Mouse (Mus musculus) limb, embryonic 15.5 days (tissue): ENCODE measurements around the gene Heatr4. TPM values are rescaled to one million over a fixed set of nuclear protein-coding genes. Genes with fewer than 3 reads are reported as not detected.

Experiments used
- ATAC-seq: fragments of 200-750 bp; cut with Nextera tagmentation; 2 replicates; pipeline ENCODE4 v1.8.0; 2017; ENCODE audit warnings: low read depth, moderate TSS enrichment; ENCODE audit not compliant: insufficient number of reproducible peaks, low FRiP score, low TSS enrichment
- H3K27ac ChIP-seq: fragments of 300-500 bp; sonication (generic); 2 replicates; pipeline ENCODE4 v1.5.1; 2015; ENCODE audit warnings: moderate library complexity, mild to moderate bottlenecking, inconsistent platforms
- H3K27me3 ChIP-seq: fragments of 300-500 bp; sonication (generic); 2 replicates; pipeline ENCODE4 v1.6.1; 2015; ENCODE audit warnings: inconsistent platforms
- H3K36me3 ChIP-seq: fragments of 300-500 bp; sonication (generic); 2 replicates; pipeline ENCODE4 v1.6.1; 2015; ENCODE audit warnings: inconsistent platforms
- H3K4me1 ChIP-seq: fragments of 300-500 bp; sonication (generic); 2 replicates; pipeline ENCODE4 v1.6.1; 2015; ENCODE audit warnings: inconsistent platforms
- H3K4me2 ChIP-seq: fragments of 300-500 bp; sonication (generic); 2 replicates; pipeline ENCODE4 v1.6.1; 2015; ENCODE audit warnings: mild to moderate bottlenecking, inconsistent platforms
- H3K4me3 ChIP-seq: fragments of 300-500 bp; sonication (generic); 2 replicates; pipeline ENCODE4 v1.5.1; 2015; ENCODE audit warnings: mild to moderate bottlenecking, inconsistent platforms
- H3K9ac ChIP-seq: fragments of 300-500 bp; sonication (generic); 2 replicates; pipeline ENCODE4 v1.6.1; 2015; ENCODE audit warnings: inconsistent platforms
- H3K9me3 ChIP-seq: fragments of 300-500 bp; sonication (generic); 2 replicates; pipeline ENCODE4 v1.6.1; 2016; ENCODE audit warnings: inconsistent platforms
- WGBS: fragments of 180-500 bp; shearing (Covaris S2); methylation state at CpG from one replicate; pipeline ENCODE4 v1.1.7; 2015; 5-methylcytosine and 5-hydroxymethylcytosine counted together
- polyA plus RNA-seq: library from polyadenylated mRNA; unstranded; fragments of >200 nt; fragmentation: Nextera tagmentation; extraction: Ambion mirVana; gene quantifications from 2 replicates; pipeline ENCODE4 v1.2.1, GENCODE M21; 2015

Gene Heatr4
- polyA plus RNA-seq, 1 experiment from 2014 or later: not detected

DNA sequence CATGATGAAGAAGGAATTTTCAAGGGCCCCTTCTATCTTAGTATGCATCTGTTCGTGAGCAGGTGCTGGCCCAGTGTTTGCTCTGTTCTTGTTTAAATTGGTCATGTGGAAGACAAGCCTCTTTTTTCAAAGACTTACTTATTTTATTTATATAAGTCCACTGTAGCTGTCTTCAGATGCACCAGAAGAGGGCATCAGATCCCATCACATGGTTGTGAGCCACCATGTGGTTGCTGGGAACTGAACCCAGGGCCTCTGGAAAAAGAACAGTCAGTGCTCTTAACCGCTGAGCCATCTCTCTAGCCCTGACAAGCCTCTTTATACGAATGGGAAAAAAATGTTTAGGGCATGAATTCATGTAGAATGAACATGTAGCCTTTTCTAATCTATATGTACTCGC lies 4.7 kb upstream of the Heatr4 start:
- 95% methylated on average over 4 of the region's 4 CpGs for WGBS
- H3K4me2 ChIP-seq: no peak overlapping the region
- no peaks in the 10 kb centered on the region for H3K27me3 ChIP-seq
- no peak overlapping the region for H3K4me3 ChIP-seq
- no peak for ATAC-seq
- no peaks in the 10 kb centered on the region for H3K9me3 ChIP-seq
- H3K27ac ChIP-seq: no peak overlapping the region
- peaks cover 5% of the 10 kb centered on the region for H3K4me1 ChIP-seq
- H3K36me3 ChIP-seq: 0 out of 2 replicates have a peak, but pooled peaks cover 7% of the 10 kb centered on the region
- no peak overlapping the region for H3K9ac ChIP-seq

DNA sequence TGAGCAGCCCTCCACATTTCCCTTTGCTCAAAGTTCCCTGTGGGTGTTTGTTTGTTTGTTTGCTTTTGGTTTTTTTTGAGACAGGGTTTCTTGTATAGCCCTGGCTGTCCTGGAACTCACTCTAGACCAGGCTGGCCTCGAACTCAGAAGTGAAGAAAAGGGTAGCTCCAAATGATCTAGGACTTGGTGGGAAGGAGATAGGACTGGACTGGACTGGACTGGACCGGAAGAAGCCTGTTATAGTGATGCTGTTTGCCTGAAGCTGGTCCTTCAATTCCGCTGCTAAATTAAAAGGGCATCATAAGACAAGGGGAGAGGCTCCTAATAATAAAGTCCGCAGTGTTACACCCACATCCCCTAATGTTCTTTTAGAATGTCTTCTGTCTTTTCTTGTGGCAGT lies 3.8 kb upstream of the Heatr4 start:
- Histone ChIP-seq H3K4me3 (peak overlapping the region; percentile 67), H3K9ac (peak overlapping the region; percentile 74), H3K36me3 (0 out of 2 replicates have a peak, but pooled peaks cover 7% of the 10 kb centered on the region), H3K4me1 (peaks cover 5% of the 10 kb centered on the region), H3K27me3 (no peaks in the 10 kb centered on the region), H3K9me3 (no peaks in the 10 kb centered on the region), H3K27ac (peak overlapping the region; percentile 95), H3K4me2 (peak overlapping the region; percentile 57)
- ATAC-seq: no peak
- 62% methylated on average over 4 of the region's 4 CpGs for WGBS

DNA sequence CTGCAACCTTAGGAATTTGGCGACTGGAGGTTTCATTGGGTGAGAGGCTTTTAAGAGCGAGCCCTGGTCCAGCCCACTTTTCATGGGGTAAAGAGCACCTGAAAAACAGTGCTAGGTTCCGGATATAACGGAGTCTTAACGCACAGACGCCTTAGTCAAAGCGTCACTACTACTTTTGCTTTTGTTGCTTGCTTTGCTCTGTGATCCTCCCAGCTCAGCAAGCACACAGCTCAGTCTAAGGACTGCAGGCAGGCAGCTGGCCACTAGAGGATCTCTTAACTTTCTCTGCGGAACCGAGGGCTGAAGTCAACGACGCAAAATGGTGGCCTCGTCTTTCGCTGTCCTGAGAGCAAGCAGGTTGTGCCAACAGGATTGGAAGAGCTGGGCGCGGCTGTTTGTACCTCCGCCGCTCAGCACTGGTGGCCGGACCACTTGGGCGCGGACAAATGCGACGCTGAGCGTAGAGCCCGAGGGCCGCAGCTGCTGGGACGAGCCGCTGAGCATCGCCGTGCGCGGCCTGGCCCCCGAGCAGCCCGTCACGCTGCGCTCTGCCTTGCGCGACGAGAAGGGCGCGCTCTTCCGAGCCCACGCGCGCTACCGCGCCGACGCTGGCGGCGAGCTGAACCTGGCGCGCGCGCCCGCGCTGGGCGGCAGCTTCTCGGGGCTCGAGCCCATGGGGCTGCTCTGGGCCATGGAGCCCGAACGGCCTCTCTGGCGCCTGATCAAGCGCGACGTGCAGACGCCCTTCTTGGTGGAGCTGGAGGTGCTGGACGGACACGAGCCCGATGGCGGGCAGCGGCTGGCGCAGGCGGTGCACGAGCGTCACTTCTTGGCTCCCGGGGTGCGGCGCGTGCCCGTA lies 3.2 kb upstream of the Heatr4 start, which contains the start of gene Acot2:
Gene Acot2 (plus strand): TSS at position 279 of the 859 bp plus-strand sequence.
- peak within 1 kb of the TSS; percentile 95 for H3K27ac ChIP-seq
- peak; percentile 85 for ATAC-seq
- H3K4me2 ChIP-seq: peak within 1 kb of the TSS; percentile 57
- no peaks in the 10 kb centered on the region for H3K9me3 ChIP-seq
- 0 out of 2 replicates have a peak, but pooled peaks cover 3% of the 10 kb centered on the region for H3K36me3 ChIP-seq
- peaks cover 5% of the 10 kb centered on the region for H3K4me1 ChIP-seq
- peak within 1 kb of the TSS; percentile 74 for H3K9ac ChIP-seq
- H3K4me3 ChIP-seq: peak within 1 kb of the TSS; percentile 67
- no peaks in the 10 kb centered on the region for H3K27me3 ChIP-seq
- under 1% methylated on average over 80 of the region's 80 CpGs for WGBS

DNA sequence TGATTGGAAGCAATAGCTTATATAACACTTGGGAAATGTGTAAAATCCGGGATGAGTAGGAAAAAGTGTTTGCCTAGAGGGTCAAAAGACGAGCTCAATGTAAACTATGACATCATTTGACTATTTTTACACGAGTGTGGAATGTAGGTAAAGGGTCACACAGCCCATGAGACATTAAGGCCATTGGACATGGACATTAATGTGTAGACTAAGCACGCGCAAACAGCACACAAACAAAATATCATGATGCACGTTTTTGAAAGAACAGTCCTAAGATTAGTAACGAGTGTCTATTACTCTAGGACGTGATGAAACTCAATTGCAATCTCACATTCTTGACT lies 2.6 kb upstream of the Heatr4 start:
- Histone ChIP-seq H3K9ac (no peak overlapping the region), H3K9me3 (no peaks in the 10 kb centered on the region), H3K27ac (peak overlapping the region; percentile 95), H3K4me2 (peak overlapping the region; percentile 57), H3K4me1 (peaks cover 5% of the 10 kb centered on the region), H3K36me3 (0 out of 2 replicates have a peak, but pooled peaks cover 3% of the 10 kb centered on the region), H3K4me3 (peak overlapping the region; percentile 67), H3K27me3 (no peaks in the 10 kb centered on the region)
- ATAC-seq: no peak
- 20% methylated on average over 8 of the region's 8 CpGs for WGBS

DNA sequence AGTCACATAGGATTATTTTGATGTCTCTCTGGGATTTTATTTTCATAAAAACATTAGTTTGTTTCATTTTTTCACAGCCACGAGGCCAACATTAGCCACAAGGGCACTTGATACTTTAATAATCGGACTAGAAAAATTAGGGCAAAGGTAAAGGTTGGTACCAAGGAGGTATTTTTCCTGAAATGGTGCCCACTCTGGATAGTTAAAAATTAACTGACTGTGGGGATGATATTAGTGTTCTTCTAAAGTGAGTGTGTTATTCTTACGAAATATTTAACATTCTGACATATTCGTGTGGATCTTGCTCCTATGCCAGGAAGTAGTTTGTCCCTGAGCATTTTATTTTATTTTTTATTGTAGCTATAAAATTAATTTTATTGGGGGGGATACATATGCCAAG lies 3.0 kb downstream of the Heatr4 start:
- WGBS: 64% methylated on average over 4 of the region's 4 CpGs
- no peak for ATAC-seq
- no peak overlapping the region for H3K4me2 ChIP-seq
- H3K36me3 ChIP-seq: no peaks in the 10 kb centered on the region
- H3K9me3 ChIP-seq: no peaks in the 10 kb centered on the region
- no peaks in the 10 kb centered on the region for H3K27me3 ChIP-seq
- no peaks in the 10 kb centered on the region for H3K4me1 ChIP-seq
- no peak overlapping the region for H3K27ac ChIP-seq
- H3K9ac ChIP-seq: no peak overlapping the region
- H3K4me3 ChIP-seq: no peak overlapping the region

DNA sequence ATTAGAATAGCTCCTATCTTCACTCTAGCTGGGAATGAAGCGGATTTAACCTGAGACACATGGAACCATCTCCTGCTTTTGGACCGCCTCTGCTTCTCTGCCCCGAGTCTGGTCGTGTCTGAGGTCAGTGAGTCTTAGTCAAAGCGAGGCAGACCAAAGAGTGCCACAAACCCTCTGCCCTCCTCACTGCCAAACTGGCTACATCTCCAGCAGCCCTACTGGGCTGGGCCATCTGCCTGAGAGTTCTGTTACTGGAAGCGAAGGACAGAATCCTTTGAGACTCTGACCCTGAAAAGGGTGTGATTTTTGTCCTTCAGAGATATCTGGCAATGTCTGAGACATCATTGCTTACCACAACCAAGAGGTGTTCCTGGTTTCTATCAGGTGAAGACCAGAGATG lies 5.8 kb downstream of the Heatr4 start:
- no peak for ATAC-seq
- H3K9ac ChIP-seq: no peak overlapping the region
- WGBS: 88% methylated on average over 6 of the region's 6 CpGs

DNA sequence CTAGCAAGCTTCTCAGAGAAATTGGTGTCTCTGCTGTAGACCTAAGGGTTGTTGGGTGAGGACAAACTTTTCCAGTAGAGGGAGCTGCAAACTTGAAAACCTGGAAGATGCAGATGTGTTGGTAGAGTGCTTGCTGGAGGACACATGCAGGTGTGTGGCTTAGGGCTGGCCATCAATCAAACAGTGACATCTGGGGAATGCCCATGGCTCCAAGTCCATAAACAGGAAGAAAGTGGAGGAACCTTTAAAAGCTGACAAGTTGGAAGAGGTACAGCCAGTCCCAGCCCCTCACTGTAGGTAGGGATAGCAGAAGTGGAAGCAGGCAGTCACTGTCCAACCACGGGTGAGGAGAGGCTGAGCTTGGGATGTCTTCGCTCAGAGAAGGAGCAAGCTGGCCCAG lies 12.5 kb downstream of the Heatr4 start:
- Histone ChIP-seq H3K27ac (no peak overlapping the region), H3K9me3 (no peaks in the 10 kb centered on the region), H3K27me3 (no peaks in the 10 kb centered on the region), H3K4me1 (no peaks in the 10 kb centered on the region), H3K4me3 (no peak overlapping the region), H3K4me2 (no peak overlapping the region), H3K36me3 (no peaks in the 10 kb centered on the region), H3K9ac (no peak overlapping the region)
- no peak for ATAC-seq
- WGBS: 42% methylated on average over 2 of the region's 2 CpGs

More for the DNA sequence above, 5.8 kb downstream of the Heatr4 start:
- Histone ChIP-seq H3K27me3 (no peaks in the 10 kb centered on the region), H3K36me3 (no peaks in the 10 kb centered on the region), H3K4me1 (no peaks in the 10 kb centered on the region), H3K27ac (no peak overlapping the region), H3K9me3 (no peaks in the 10 kb centered on the region), H3K4me2 (no peak overlapping the region), H3K4me3 (no peak overlapping the region)

DNA sequence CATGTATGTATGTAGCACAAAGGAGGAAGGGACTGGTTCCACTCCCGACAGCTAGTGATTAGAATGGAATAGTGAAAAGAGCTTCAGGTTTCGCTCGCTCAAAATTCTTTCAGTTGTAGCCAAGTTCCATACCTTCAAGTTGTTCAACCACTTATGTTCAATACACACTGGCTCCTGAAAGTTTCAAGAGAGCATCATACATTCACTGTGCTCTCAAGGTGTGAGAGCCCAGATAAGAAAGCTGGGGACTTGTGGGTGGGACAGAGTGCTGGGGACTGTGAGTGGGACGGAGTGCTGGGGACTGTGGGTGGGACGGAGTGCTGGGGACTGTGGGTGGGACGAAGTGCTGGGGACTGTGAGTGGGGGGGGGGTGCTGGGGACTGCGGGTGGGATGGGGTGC lies 19.4 kb downstream of the Heatr4 start:
- H3K36me3 ChIP-seq: no peaks in the 10 kb centered on the region
- H3K4me1 ChIP-seq: no peaks in the 10 kb centered on the region
- WGBS: 81% methylated on average over 6 of the region's 7 CpGs
- no peaks in the 10 kb centered on the region for H3K27me3 ChIP-seq
- no peak overlapping the region for H3K27ac ChIP-seq
- no peak overlapping the region for H3K4me3 ChIP-seq
- H3K4me2 ChIP-seq: no peak overlapping the region
- H3K9me3 ChIP-seq: no peaks in the 10 kb centered on the region
- H3K9ac ChIP-seq: no peak overlapping the region
- ATAC-seq: no peak

DNA sequence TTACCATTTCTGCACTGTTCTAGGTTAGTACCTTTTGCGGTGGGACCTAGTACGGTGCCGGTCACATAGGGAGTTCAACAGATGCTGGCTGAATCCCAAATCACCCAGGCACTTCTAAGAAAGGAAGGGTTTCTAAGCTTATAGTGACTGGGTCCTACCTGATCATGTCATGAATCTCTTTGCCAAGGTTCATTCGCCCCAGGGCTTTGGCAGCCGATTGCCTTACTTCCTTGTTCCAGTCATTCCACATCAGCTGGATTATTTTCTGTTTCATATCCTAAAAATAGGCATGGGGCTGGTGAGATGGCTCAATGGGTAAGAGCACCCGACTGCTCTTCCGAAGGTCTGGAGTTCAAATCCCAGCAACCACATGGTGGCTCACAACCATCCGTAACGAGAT lies 26.4 kb downstream of the Heatr4 start:
- no peak overlapping the region for H3K4me3 ChIP-seq
- 85% methylated on average over 9 of the region's 9 CpGs for WGBS

DNA sequence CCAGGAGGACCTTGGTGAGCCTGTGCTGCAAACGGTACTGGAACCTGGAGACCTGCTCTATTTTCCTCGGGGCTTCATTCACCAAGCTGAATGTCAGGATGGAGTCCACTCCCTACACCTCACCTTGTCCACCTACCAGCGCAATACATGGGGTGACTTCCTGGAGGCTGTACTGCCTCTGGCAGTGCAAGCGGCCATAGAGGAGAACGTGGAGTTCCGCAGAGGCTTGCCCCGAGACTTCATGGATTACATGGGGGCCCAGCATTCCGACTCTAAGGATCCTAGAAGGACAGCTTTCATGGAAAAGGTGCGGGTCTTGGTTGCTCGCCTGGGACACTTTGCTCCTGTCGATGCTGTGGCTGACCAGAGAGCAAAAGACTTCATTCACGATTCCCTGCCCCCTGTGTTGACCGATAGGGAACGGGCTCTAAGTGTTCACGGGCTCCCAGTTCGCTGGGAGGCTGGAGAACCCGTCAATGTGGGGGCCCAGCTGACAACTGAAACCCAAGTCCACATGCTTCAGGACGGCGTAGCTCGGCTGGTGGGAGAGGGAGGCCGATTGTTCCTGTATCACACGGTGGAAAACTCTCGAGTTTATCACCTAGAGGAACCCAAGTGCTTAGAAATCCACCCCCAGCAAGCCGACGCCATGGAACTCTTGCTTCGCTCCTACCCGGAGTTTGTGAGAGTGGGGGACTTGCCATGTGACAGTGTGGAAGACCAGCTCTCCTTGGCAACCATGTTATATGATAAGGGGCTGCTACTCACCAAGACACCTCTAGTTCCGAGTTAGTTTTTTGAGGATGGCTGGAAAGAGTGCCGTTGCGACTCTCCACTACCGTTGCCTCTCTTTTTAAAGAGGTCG lies 32.7 kb downstream of the Heatr4 start:
- peaks cover 6% of the 10 kb centered on the region for H3K36me3 ChIP-seq
- H3K4me3 ChIP-seq: peak overlapping the region; percentile 92
- H3K9ac ChIP-seq: peak overlapping the region; percentile 76; the same call in 1 of the 2 replicates
- H3K4me2 ChIP-seq: peak overlapping the region; percentile 92
- H3K4me1 ChIP-seq: peaks cover 26% of the 10 kb centered on the region
- H3K27ac ChIP-seq: no peak overlapping the region
- ATAC-seq: no peak
- H3K9me3 ChIP-seq: no peaks in the 10 kb centered on the region
- no peaks in the 10 kb centered on the region for H3K27me3 ChIP-seq
- WGBS: 66% methylated on average over 32 of the region's 32 CpGs

More for the DNA sequence above, 26.4 kb downstream of the Heatr4 start:
- H3K9me3 ChIP-seq: no peaks in the 10 kb centered on the region
- no peaks in the 10 kb centered on the region for H3K27me3 ChIP-seq
- no peaks in the 10 kb centered on the region for H3K36me3 ChIP-seq
- H3K4me1 ChIP-seq: peaks cover 3% of the 10 kb centered on the region; the same call in 1 of the 2 replicates
- no peak overlapping the region for H3K27ac ChIP-seq
- ATAC-seq: no peak
- no peak overlapping the region for H3K4me2 ChIP-seq
- H3K9ac ChIP-seq: no peak overlapping the region

DNA sequence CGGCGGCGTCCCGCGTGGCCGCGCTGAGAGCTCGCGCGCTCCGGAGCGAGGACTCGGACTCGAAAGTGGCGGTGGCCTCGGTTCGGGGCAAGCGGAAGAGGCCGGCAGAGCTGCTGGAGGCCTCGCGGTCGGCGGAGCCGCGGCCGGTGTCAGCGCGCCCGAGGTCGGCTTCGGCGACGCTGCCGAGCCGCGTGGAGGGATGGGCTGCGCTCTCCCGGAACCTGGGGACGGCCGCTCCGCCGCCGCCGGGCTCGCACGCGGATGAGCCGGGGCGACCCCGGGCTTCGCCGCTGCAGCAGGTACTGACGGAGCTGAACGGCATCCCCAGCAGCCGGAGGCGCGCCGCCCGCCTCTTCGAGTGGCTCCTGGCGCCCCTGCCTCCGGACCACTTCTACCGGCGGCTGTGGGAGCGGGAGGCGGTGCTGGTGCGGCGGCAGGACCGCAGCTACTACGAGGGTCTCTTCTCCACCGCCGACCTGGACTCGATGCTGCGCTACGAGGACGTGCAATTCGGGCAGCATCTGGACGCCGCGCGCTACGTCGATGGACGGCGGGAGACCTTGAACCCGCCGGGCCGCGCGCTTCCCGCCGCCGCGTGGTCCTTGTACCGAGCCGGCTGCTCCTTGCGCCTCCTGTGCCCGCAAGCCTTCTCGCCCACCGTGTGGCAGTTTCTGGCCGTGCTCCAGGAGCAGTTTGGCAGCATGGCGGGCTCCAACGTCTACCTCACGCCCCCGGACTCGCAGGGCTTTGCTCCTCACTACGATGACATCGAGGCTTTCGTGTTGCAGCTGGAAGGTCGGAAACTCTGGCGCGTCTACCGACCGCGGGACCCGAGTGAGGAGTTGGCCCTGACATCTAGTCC lies 33.6 kb downstream of the Heatr4 start:
- Histone ChIP-seq H3K4me3 (peak overlapping the region; percentile 92), H3K27me3 (no peaks in the 10 kb centered on the region), H3K9me3 (no peaks in the 10 kb centered on the region), H3K4me1 (peaks cover 26% of the 10 kb centered on the region), H3K9ac (peak overlapping the region; percentile 76), H3K36me3 (peaks cover 6% of the 10 kb centered on the region), H3K4me2 (peak overlapping the region; percentile 92), H3K27ac (peak overlapping the region; percentile 87)
- ATAC-seq: peak; percentile 56; the same call in 1 of the 2 replicates
- WGBS: under 1% methylated on average over 108 of the region's 116 CpGs
